Mouse (Mus musculus) granulocyte monocyte progenitor cell, adult 5-6 weeks (primary cell): ENCODE results near the gene Oog1. TPM values are rescaled to one million over a fixed set of nuclear protein-coding genes. Genes with fewer than 3 reads are reported as not detected.
"Not testable (repeated sequence)": the region's sequence is repeated elsewhere in the genome, so short reads cannot be mapped to it uniquely, and the experiment has no call there.

ENCODE experiments used
- ATAC-seq: replicated peaks from 2 replicates; pipeline ENCODE4 v1.8.0; 2016; ENCODE audit warnings: mild to moderate bottlenecking, moderate TSS enrichment, inconsistent platforms; ENCODE audit not compliant: poor library complexity, severe bottlenecking
- total RNA-seq, 2 experiments: library from RNA; stranded (forward) in 1 of 2; stranded (reverse) in 1 of 2; fragments of 200-712, 200-1000 nt in 1 of 2; fragments of >200 nt in 1 of 2; fragmentation: Nextera tagmentation in 1 of 2; gene quantifications; 2 replicates each; pipeline ENCODE4 v1.2.3; 2014 to 2017

The Oog1 gene
- total RNA-seq (2014; fragmentation: Nextera tagmentation) (not detected in 2 replicates), total RNA-seq (2017) (not detected in 2 replicates)

DNA sequence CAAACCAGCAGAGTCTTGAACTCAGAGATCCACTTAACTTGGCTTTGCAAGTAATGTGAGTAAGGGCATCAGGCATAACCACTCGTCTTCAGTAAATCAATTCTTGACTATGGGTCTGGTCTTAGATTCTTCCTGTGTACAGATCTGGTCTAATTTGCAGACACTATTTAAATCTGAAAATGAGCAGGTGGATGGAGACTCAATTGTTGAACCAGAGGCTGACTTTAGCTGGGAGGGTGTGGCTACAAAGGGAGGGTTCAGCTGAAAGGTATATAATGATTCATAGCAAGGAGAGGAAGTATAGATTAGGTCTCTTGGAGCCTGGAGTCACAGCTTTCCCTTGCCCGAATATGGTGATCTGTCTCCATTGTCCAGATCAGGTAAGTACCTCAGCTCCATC is at the start of gene Oog1:
Gene Oog1 (plus strand): TSS at position 301 of the 400 bp plus-strand sequence.
- not testable (repeated sequence) for ATAC-seq

DNA sequence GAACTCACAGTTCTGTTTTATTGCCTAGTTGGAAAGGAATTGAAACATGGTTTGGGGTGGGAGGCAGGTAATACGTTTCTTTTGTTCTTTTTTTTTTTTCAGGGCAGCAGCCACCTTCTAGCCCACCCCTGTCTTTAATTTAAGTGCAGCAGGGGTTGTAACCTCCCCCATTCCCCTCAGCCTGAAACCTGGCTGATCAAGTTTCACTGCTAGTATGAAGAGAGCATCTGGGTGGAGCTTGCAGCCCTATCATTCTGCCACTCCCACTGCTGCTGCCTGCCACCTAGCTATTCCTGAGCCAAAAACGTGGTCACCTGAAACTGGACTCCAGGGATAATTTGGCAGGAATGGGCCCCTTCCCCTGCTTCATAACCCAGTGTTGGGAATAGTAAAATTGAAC is 1.1 kb upstream of the Oog1 start:
- not testable (repeated sequence) for ATAC-seq

DNA sequence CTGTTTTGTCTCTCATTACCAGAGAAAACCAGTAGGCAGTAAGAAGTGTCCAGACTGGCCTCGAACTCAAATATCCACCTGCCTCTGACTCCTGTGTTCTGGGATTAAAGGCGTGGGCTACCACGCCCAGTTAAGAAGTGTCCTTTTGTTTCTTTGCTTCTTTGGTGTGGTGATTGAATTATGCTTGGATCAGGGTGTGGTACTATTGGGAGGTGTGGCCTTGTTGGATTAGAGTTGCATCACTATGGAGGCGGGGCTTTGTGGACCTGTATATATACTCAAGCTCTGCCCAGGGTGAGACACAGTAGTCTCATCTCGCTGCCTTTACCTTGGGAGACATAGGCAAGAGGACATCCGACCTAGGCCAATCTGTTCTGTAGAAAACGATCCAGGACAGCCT is 16.1 kb downstream of the Oog1 start, which contains the start of gene Gm4027:
Gene Gm4027 (plus strand): TSS at position 301 of the 400 bp plus-strand sequence.
- ATAC-seq = not testable (repeated sequence)

DNA sequence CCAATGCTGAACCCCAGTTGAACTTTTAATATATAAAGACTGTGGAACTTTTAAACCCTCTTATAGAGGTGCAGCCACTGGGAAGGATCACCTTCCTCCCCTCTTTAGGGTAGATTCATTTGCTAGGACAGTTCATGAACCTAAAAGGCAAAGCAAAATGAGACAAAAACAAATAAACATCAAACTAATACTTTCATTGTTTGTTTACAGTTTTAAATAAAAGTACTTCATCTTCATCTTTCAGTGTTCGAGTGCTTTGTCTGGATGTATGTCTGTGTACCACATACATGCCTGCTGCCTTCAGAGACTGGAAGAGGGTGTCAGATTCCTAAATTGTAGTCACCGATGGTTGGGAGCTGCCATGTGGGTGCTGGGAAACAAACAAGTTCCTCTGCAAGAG is 42.0 kb downstream of the Oog1 start, which contains the start of gene Gm16381:
Gene Gm16381 (minus strand): TSS at position 101 of the 400 bp plus-strand sequence.
- not testable (repeated sequence) for ATAC-seq

DNA sequence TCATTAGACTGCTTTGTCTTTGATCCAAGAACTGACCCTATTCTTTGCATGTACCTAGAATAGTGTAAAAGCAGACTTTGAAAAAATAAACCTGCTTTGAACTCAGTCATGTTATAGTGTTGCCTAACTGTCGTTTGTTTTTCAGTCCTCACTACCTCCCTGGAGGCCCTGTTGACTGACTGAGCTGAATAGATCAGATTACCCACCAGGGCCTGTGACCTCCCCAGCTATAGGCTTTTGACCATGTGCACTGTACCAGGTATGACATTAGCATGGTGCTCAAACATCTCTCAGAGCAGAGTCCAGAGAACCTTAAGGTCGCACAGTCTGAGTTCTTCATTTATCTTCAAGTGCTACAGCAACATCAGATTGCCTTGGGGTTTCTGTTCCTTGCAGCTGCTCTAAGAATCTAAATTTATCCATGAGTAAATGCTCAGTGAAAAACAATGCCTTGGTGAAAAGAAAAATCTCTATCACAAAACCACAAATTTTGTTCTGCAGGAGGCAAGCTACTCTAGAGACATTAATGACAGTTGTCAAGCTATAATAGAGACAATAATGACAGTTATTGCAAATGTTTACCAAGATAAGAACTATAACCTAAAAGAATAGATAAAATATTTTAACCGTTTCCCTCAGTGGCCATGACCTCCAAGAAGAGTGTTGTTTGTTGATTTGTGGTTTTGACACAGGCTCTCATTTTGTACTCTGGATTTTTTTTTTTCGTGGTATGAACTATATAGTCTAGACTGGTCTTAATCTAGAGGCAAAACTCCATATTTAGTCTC is 50.6 kb downstream of the Oog1 start:
- ATAC-seq = not testable (repeated sequence)

Other genes starting within 250 kb of the Oog1 start
- 124 and 145 TPM in 2 replicates for gene Sptlc2, start 214.3 kb upstream of the Oog1 start, total RNA-seq (2014; fragmentation: Nextera tagmentation)
- gene Sptlc2, start 214.3 kb upstream of the Oog1 start, total RNA-seq (2017) = 153 and 160 TPM in 2 replicates
- gene Slirp, start 158.8 kb upstream of the Oog1 start, total RNA-seq (2014; fragmentation: Nextera tagmentation) = 123 and 162 TPM in 2 replicates
- gene Slirp, start 158.8 kb upstream of the Oog1 start, total RNA-seq (2017) = 102 and 106 TPM in 2 replicates
- gene Alkbh1, start 158.7 kb upstream of the Oog1 start, total RNA-seq (2014; fragmentation: Nextera tagmentation) = 65.3 and 73.7 TPM in 2 replicates
- 58.4 and 70.3 TPM in 2 replicates for gene Alkbh1, start 158.7 kb upstream of the Oog1 start, total RNA-seq (2017)
- gene Snw1, start 130.4 kb upstream of the Oog1 start, total RNA-seq (2014; fragmentation: Nextera tagmentation) = 70.0 and 74.3 TPM in 2 replicates
- 174 and 201 TPM in 2 replicates for gene Snw1, start 130.4 kb upstream of the Oog1 start, total RNA-seq (2017)
- not detected in 2 replicates for gene Gm5788, start 108.0 kb upstream of the Oog1 start, total RNA-seq (2014; fragmentation: Nextera tagmentation)
- not detected in 2 replicates for gene Gm5788, start 108.0 kb upstream of the Oog1 start, total RNA-seq (2017)
- not detected in 2 replicates for gene Gm8300, start 88.4 kb upstream of the Oog1 start, total RNA-seq (2014; fragmentation: Nextera tagmentation)
- not detected in 2 replicates for gene Gm8300, start 88.4 kb upstream of the Oog1 start, total RNA-seq (2017)
- gene Gm4027, start 16.2 kb downstream of the Oog1 start, total RNA-seq (2014; fragmentation: Nextera tagmentation) = not detected in 2 replicates
- gene Gm4027, start 16.2 kb downstream of the Oog1 start, total RNA-seq (2017) = not detected in 2 replicates
- not detected in 2 replicates for gene Gm16381, start 41.9 kb downstream of the Oog1 start, total RNA-seq (2014; fragmentation: Nextera tagmentation)
- gene Gm16381, start 41.9 kb downstream of the Oog1 start, total RNA-seq (2017) = not detected in 2 replicates
- gene Gm21319, start 173.1 kb downstream of the Oog1 start, total RNA-seq (2014; fragmentation: Nextera tagmentation) = not detected in 2 replicates
- gene Gm21319, start 173.1 kb downstream of the Oog1 start, total RNA-seq (2017) = not detected in 2 replicates
- gene Gm21936, start 192.8 kb downstream of the Oog1 start, total RNA-seq (2014; fragmentation: Nextera tagmentation) = not detected in 2 replicates
- not detected in 2 replicates for gene Gm21936, start 192.8 kb downstream of the Oog1 start, total RNA-seq (2017)
- not detected in 2 replicates for gene BB287469, start 213.9 kb downstream of the Oog1 start, total RNA-seq (2014; fragmentation: Nextera tagmentation)
- gene BB287469, start 213.9 kb downstream of the Oog1 start, total RNA-seq (2017) = not detected in 2 replicates
- gene Gm2001, start 239.7 kb downstream of the Oog1 start, total RNA-seq (2014; fragmentation: Nextera tagmentation) = not detected in 2 replicates
- not detected in 2 replicates for gene Gm2001, start 239.7 kb downstream of the Oog1 start, total RNA-seq (2017)